Mouse (Mus musculus): ENCODE measurements around the gene Plcb4.

Gene Plcb4

GRCm38 (mm10) chr2:135997361-135998150, 338.7 kb downstream of the Plcb4 start:
- in situ Hi-C loops (cut with MboI, MseI): no loop called here

DNA sequence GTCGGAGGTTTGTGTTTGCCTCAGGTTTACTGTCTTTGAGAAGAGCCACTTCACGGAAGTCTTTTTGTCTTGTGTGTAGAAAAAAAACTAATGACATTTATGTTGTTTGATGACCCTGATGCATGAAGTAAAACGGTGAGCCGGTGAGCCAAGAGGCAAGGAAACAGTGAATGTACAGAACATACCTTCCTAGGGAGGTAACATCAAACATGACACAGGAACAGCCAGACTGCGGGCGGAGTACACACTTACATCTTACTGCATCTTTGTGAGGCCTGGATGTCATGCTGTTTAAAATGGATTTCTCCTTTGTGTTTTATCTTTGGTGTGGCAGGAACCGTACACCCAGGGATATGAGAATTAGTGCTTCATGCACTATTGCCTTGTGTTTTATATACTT, 340.1 kb downstream of the Plcb4 start:
- in situ Hi-C loops (cut with MboI, MseI): no loop called here

DNA sequence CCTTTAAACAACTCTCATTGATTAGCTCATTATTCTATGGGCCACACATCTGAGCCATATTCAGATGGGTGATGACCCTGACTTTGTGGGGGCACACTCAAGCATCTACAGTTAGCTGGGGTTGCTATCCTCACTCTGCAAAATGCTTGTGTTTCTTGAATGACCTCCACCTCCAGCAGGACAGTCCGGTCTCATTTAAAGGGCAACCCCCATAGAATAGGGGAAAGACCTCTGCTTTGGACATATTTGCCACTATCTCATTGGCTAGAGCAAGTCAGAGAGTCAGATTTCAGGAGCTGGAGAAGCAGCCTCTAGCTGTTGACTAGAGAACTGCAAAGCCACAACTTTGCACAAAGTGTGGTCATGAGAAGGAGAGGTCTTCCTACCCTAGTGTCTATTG, 340.6 kb downstream of the Plcb4 start:
- in situ Hi-C loops (cut with MboI, MseI): no loop called here

GRCm38 (mm10) chr2:136000933-136001332, 342.1 kb downstream of the Plcb4 start:
- in situ Hi-C loops (cut with MboI, MseI): no loop called here

- in situ Hi-C loops (cut with MboI, MseI): no loop called here
These were observed 343.3 kb downstream of the Plcb4 start for GRCm38 (mm10) chr2:136002118-136002517.

GRCm38 (mm10) chr2:136003836-136004235, 345.0 kb downstream of the Plcb4 start:
- in situ Hi-C loops (cut with MboI, MseI): no loop called here

DNA sequence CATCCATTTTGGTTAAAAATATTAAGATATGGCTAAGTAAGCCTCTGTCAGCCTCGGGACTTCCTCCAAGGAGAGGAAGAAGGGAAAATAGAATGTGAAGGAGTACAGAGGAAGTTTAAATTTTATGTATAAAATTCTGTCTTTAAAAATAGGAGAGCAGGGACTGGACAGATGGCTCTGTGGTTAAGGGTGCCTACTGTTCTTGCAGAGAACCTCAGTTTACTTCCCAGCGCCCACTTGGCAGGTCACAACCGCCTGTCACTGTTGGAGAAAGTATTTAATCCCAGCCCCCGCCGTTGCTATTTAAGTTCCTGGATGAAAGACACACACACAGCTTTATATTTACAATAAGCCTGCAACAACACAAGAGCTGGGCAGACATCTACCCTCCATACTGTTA, 347.5 kb downstream of the Plcb4 start:
- in situ Hi-C loops (cut with MboI, MseI): no loop called here

DNA sequence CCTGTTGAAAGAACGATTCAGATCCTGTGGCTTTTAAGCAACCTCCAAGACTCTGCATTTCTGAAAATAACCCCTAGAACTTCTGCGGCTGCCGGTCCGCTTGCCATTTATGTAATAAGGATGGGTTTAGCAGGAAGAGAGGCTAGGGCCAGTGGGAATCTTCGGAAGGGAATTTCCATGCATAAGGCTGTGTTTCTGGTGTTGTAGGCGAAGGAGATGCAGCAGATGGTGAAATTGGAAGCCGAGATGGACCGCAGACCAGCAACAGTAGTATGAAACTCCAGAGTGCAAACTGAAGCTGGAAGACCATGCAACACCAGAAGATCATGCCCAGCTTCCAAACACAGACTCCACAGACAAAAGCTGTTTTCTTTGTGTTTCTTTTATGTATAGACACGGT, 353.9 kb downstream of the Plcb4 start:
- in situ Hi-C loops (cut with MboI, MseI): no loop called here

DNA sequence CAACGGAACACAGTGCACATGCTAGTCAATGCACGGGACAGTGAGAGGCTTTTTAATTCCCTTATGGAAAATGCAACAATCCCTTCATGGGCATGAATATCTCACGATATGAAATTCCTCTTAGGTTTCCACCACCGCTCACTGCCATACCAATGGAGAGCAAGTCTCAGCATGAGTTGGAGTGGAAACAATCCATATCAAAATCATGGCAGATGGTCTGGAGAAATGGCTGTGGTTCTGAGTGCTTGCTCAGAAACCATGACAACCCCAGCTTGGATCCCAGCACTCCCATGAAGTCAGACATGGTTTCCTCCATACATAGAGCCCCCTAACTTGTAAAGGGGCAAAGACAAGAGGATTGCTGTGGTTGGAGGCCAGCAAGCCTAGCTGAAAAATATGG, 389.7 kb downstream of the Plcb4 start:
- in situ Hi-C loops (cut with MboI, MseI): no loop called here

DNA sequence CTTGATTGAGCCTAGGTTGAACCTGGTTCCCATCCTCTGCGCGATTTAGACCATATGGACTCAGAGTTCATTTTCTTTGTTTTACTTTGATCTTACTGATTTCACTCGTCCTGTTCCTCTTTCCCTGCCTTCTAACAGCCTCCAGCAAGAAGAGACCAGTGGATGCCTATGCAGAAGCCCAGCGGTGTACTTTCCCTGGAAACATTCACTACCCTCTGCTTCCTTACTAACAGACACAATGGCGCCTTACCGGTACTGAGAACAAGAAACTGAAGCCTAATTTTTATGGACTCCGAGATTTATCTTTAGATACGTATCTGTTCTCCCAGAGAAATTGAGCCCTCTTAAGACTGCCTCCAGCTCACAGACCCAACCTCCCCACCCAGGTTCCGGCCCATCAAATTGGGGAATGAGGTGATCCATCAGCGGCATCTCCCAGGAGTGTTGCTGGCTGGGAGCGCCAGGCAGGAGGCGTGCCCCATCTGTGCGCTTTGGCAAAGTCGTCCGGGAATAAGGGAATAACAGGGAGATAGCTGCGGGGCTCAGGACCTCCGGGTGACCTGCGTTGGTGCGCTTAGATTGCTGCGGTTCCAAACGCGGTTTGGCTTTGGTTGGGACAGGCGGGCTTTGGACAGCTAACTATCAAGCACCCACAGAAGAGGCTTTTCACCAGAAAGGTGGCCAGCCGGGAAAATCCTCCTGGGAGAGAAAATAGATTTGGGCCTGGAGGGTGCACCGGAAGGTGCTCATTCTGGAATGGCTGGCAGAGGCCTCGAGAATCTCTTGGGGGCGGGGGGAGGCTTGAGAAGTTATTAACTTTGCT, 392.2 kb downstream of the Plcb4 start:
- in situ Hi-C loops (cut with MboI, MseI): no loop called here

GRCm38 (mm10) chr2:136051688-136052289, 393.0 kb downstream of the Plcb4 start, which contains the start of gene Lamp5:
Gene Lamp5, plus strand, starts transcription at chr2:136052239.
- in situ Hi-C loops (cut with MboI, MseI): no loop called here

DNA sequence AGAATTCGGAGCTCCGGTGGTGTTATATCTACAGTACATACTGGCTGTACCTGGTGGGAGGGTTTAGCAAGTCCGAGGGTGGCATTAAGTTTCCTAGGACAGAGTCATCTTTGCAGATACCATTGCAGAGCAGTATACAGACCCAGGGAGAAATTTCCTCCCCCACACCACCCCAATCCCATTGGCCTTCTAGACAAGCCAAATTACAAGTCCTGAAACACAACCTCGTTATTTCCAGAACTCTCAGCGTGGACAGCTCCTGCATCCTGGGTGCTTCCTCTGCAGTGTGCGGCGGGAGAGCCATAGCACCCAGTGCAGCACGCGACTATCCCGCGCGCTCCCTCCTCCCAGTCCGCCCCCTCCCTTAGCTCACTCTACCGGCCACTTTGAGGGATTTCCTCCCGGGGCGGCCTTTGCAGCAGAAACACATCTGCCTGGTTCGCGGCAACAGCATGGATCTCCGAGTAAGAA, 399.1 kb downstream of the Plcb4 start:
- in situ Hi-C loops (cut with MboI, MseI): no loop called here

DNA sequence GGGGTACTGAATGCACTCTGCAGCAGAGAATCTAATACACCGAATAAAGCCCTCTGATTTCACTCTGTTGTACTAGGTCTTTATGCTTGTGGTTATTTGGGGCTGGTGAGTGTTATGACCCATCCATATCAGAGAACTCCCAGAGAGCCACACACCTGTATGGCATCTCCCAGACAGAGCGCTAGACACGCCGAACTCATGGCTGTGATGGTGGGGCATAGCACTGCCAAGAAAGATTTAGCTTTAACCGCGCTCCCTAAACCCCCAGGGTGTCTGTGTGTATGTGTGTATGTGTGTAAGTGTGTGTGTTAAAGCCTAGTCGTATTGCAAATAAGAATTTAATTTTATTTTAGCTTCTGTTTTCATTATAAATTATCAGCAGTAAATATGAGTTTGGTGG, 399.6 kb downstream of the Plcb4 start:
- in situ Hi-C loops (cut with MboI, MseI): no loop called here

DNA sequence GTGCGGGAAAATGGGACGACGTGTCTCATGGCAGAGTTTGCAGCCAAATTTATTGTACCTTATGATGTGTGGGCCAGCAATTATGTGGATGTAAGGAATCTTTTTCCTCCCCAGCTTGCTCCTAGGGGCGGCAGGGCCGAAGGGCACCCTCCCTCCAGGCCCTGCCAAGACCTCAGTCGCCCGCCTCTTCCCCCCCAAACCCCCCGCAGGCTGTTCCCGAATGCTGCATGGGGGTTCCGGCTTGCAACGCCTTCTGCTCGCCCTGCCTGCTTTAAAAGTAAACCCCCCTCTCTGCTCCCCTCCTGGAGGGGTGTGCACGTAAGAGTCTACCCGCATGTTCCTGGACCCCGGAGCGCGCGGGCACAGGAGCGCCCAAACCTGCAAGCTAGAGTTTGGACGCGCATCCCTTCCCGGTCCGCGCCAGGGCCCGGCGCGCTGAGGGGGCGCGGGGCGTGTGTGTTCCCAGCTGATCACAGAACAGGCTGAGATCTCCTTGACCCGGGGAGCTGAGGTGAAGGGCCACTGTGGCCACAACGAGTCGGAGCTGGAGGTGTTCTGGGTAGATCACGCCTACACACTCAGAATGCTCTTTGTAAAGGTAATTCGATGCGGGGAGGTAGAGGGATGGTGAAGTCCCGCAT, 400.3 kb downstream of the Plcb4 start:
- in situ Hi-C loops (cut with MboI, MseI): no loop called here
